Mouse (Mus musculus): ENCODE measurements around the gene Lrrfip1. TPM values are rescaled to one million over a fixed set of nuclear protein-coding genes. Genes with fewer than 3 reads are reported as not detected.

The Lrrfip1 gene
- polyA plus RNA-seq, 1 experiment from 2014 or later: 151 TPM

- Histone ChIP-seq H3K27me3 (replicated peaks) (no peaks in the 10 kb centered on the region), H3K36me3 (peaks cover 3% of the 10 kb centered on the region; the same call in 1 of the 2 replicates), H3K27ac (ENCODE audit: poor library complexity, severe bottlenecking) (peak overlapping the region; percentile 49), H3K4me2 (no peak overlapping the region), H3K9ac (0 out of 2 replicates have a peak overlapping the region, but pooled peaks have one; percentile 37), H3K9me3 (replicated peaks) (no peaks in the 10 kb centered on the region), H3K4me1 (replicated peaks) (peaks cover 92% of the 10 kb centered on the region), H3K4me3 (no peak overlapping the region)
- WGBS: 41% methylated on average over 5 of the region's 5 CpGs
- no peak for ATAC-seq (ENCODE audit: insufficient number of reproducible peaks, low FRiP score)
Measured at GRCm38 (mm10) chr1:91041605-91042004, 43.1 kb downstream of the Lrrfip1 start.

- Histone ChIP-seq H3K27me3 (replicated peaks) (no peaks in the 10 kb centered on the region), H3K4me1 (replicated peaks) (peaks cover 94% of the 10 kb centered on the region), H3K27ac (ENCODE audit: poor library complexity, severe bottlenecking) (peak overlapping the region; percentile 49), H3K9ac (no peak overlapping the region), H3K9me3 (replicated peaks) (no peaks in the 10 kb centered on the region), H3K4me2 (peak overlapping the region; percentile 0; the same call in 1 of the 2 replicates), H3K36me3 (peaks cover 3% of the 10 kb centered on the region; the same call in 1 of the 2 replicates), H3K4me3 (no peak overlapping the region)
- ATAC-seq (ENCODE audit: insufficient number of reproducible peaks, low FRiP score): no peak
- 29% methylated on average over 5 of the region's 5 CpGs for WGBS
Measured at GRCm38 (mm10) chr1:91043191-91043590, 44.7 kb downstream of the Lrrfip1 start.

- Histone ChIP-seq H3K4me2 (no peak overlapping the region), H3K36me3 (peaks cover 3% of the 10 kb centered on the region; the same call in 1 of the 2 replicates), H3K4me1 (replicated peaks) (peaks cover 95% of the 10 kb centered on the region), H3K9me3 (replicated peaks) (no peaks in the 10 kb centered on the region), H3K27me3 (replicated peaks) (no peaks in the 10 kb centered on the region), H3K9ac (no peak overlapping the region), H3K27ac (ENCODE audit: poor library complexity, severe bottlenecking) (peak overlapping the region; percentile 49; the same call in 1 of the 2 replicates), H3K4me3 (no peak overlapping the region)
- 76% methylated on average over 10 of the region's 10 CpGs for WGBS
- ATAC-seq (ENCODE audit: insufficient number of reproducible peaks, low FRiP score): no peak
Measured at GRCm38 (mm10) chr1:91044176-91044575, 45.6 kb downstream of the Lrrfip1 start.

- Histone ChIP-seq H3K4me3 (no peak overlapping the region), H3K9me3 (replicated peaks) (no peaks in the 10 kb centered on the region), H3K4me2 (no peak overlapping the region), H3K27ac (ENCODE audit: poor library complexity, severe bottlenecking) (no peak overlapping the region), H3K27me3 (replicated peaks) (no peaks in the 10 kb centered on the region), H3K9ac (no peak overlapping the region), H3K36me3 (peaks cover 3% of the 10 kb centered on the region; the same call in 1 of the 2 replicates), H3K4me1 (replicated peaks) (peaks cover 94% of the 10 kb centered on the region)
- no peak for ATAC-seq (ENCODE audit: insufficient number of reproducible peaks, low FRiP score)
- WGBS: 60% methylated on average over 3 of the region's 3 CpGs
Measured at GRCm38 (mm10) chr1:91044648-91045047, 46.1 kb downstream of the Lrrfip1 start.

GRCm38 (mm10) chr1:91046237-91046636, 47.7 kb downstream of the Lrrfip1 start:
- H3K27me3 ChIP-seq (replicated peaks): no peaks in the 10 kb centered on the region
- no peaks in the 10 kb centered on the region for H3K9me3 ChIP-seq (replicated peaks)
- 54% methylated on average over 5 of the region's 5 CpGs for WGBS
- H3K4me3 ChIP-seq: no peak overlapping the region
- H3K4me1 ChIP-seq (replicated peaks): peaks cover 87% of the 10 kb centered on the region
- H3K9ac ChIP-seq: no peak overlapping the region
- H3K4me2 ChIP-seq: no peak overlapping the region
- H3K36me3 ChIP-seq: peaks cover 3% of the 10 kb centered on the region; the same call in 1 of the 2 replicates
- ATAC-seq (ENCODE audit: insufficient number of reproducible peaks, low FRiP score): no peak
- H3K27ac ChIP-seq (ENCODE audit: poor library complexity, severe bottlenecking): no peak overlapping the region

GRCm38 (mm10) chr1:91049296-91049695, 50.8 kb downstream of the Lrrfip1 start:
- Histone ChIP-seq H3K4me1 (replicated peaks) (peaks cover 79% of the 10 kb centered on the region), H3K27ac (ENCODE audit: poor library complexity, severe bottlenecking) (no peak overlapping the region), H3K36me3 (no peaks in the 10 kb centered on the region), H3K9me3 (replicated peaks) (no peaks in the 10 kb centered on the region), H3K27me3 (replicated peaks) (no peaks in the 10 kb centered on the region), H3K4me3 (no peak overlapping the region), H3K9ac (no peak overlapping the region), H3K4me2 (no peak overlapping the region)
- WGBS: 69% methylated on average over 6 of the region's 6 CpGs
- no peak for ATAC-seq (ENCODE audit: insufficient number of reproducible peaks, low FRiP score)

GRCm38 (mm10) chr1:91051461-91052094, 53.0 kb downstream of the Lrrfip1 start:
- H3K4me1 ChIP-seq (replicated peaks): peaks cover 80% of the 10 kb centered on the region
- no peaks in the 10 kb centered on the region for H3K27me3 ChIP-seq (replicated peaks)
- WGBS: 67% methylated on average over 8 of the region's 8 CpGs
- H3K9ac ChIP-seq: no peak overlapping the region
- H3K36me3 ChIP-seq: no peaks in the 10 kb centered on the region
- ATAC-seq (ENCODE audit: insufficient number of reproducible peaks, low FRiP score): no peak
- H3K4me2 ChIP-seq: peak overlapping the region; percentile 80
- no peaks in the 10 kb centered on the region for H3K9me3 ChIP-seq (replicated peaks)
- peak overlapping the region; percentile 90; the same call in 1 of the 2 replicates for H3K27ac ChIP-seq (ENCODE audit: poor library complexity, severe bottlenecking)
- no peak overlapping the region for H3K4me3 ChIP-seq

GRCm38 (mm10) chr1:91052747-91053181, 54.2 kb downstream of the Lrrfip1 start:
- peak overlapping the region; percentile 90 for H3K27ac ChIP-seq (ENCODE audit: poor library complexity, severe bottlenecking)
- peak overlapping the region; percentile 71 for H3K9ac ChIP-seq
- peak overlapping the region; percentile 80 for H3K4me2 ChIP-seq
- peak; percentile 92 for ATAC-seq (ENCODE audit: insufficient number of reproducible peaks, low FRiP score)
- WGBS: under 1% methylated on average over 28 of the region's 28 CpGs
- peak overlapping the region; percentile 57 for H3K4me3 ChIP-seq
- H3K9me3 ChIP-seq (replicated peaks): no peaks in the 10 kb centered on the region
- peaks cover 80% of the 10 kb centered on the region for H3K4me1 ChIP-seq (replicated peaks)
- H3K36me3 ChIP-seq: no peaks in the 10 kb centered on the region
- no peaks in the 10 kb centered on the region for H3K27me3 ChIP-seq (replicated peaks)

DNA sequence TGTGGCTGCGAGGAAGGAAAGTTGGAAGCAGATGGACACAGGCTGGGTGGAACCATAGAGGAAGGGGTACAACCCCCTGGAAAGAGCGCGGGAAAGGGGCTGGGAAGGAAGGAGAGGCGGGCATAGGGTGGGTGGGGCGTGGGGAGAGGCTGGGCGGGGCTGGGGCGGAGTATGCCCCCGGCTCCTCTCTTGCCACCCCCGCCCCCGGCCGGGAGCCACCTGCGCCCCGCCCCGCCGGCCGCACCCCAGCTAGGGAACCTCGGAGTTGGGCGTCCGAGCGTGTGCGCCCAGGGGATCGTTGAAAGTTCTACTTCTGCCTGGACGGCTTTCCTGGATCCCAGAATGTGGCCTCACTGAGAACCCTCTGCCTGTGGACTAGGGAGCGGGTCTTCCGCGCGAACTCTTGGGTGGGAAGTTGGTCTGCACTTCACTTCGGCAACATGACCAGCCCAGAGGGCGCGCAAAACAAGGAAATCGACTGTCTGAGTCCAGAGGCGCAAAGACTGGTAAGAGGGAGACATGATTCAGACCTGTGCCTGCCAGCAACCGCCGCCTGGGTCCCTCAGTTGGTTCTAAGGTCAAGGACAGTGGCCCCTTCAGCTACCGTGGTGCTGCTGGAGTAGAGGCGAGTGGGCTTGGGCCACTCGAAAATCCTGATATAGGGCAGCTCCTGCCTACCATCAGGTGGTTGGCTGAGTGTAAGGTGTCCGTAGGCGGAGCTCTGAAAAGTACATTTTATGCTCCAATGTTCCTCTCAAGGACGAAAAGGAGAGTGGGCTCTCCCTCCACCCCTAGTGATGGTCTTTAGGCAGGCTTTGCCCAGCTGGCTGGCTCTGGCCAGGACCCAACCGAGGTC, 54.9 kb downstream of the Lrrfip1 start:
- H3K9ac ChIP-seq: peak overlapping the region; percentile 71
- H3K36me3 ChIP-seq: no peaks in the 10 kb centered on the region
- H3K4me2 ChIP-seq: peak overlapping the region; percentile 80
- H3K9me3 ChIP-seq (replicated peaks): no peaks in the 10 kb centered on the region
- H3K4me3 ChIP-seq: peak overlapping the region; percentile 57
- H3K4me1 ChIP-seq (replicated peaks): peaks cover 80% of the 10 kb centered on the region
- 2% methylated on average over 38 of the region's 41 CpGs for WGBS
- H3K27ac ChIP-seq (ENCODE audit: poor library complexity, severe bottlenecking): peak overlapping the region; percentile 90
- no peaks in the 10 kb centered on the region for H3K27me3 ChIP-seq (replicated peaks)
- peak; percentile 84 for ATAC-seq (ENCODE audit: insufficient number of reproducible peaks, low FRiP score)

- WGBS: 29% methylated on average over 10 of the region's 10 CpGs
- H3K9ac ChIP-seq: peak overlapping the region; percentile 71
- peaks cover 78% of the 10 kb centered on the region for H3K4me1 ChIP-seq (replicated peaks)
- peak overlapping the region; percentile 57 for H3K4me3 ChIP-seq
- H3K9me3 ChIP-seq (replicated peaks): no peaks in the 10 kb centered on the region
- H3K4me2 ChIP-seq: peak overlapping the region; percentile 80
- no peak for ATAC-seq (ENCODE audit: insufficient number of reproducible peaks, low FRiP score)
- peak overlapping the region; percentile 90 for H3K27ac ChIP-seq (ENCODE audit: poor library complexity, severe bottlenecking)
- H3K27me3 ChIP-seq (replicated peaks): no peaks in the 10 kb centered on the region
- H3K36me3 ChIP-seq: no peaks in the 10 kb centered on the region
Measured at GRCm38 (mm10) chr1:91054074-91054471, 55.5 kb downstream of the Lrrfip1 start.

DNA sequence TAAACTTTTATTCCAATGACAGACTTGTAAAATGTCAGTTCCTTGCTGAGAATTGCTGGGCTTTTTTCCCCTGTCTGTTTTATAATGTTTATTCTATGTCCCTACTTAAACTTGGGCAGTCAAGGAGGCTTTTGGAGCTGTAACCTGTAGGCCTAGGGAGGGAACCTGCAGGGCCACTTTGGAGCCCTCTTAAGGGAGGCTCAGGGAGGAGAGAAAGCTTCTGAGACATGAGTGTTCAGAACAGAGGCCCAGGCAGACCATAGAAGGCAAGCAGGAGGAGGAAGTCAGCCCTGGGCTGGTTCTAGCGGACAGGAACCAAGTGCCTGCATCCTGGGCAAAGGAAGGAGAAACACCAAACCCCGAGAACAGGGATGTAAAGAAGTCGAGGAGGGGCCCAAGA, 56.3 kb downstream of the Lrrfip1 start:
- peak overlapping the region; percentile 80 for H3K4me2 ChIP-seq
- peak overlapping the region; percentile 71 for H3K9ac ChIP-seq
- ATAC-seq (ENCODE audit: insufficient number of reproducible peaks, low FRiP score): no peak
- no peaks in the 10 kb centered on the region for H3K27me3 ChIP-seq (replicated peaks)
- no peaks in the 10 kb centered on the region for H3K36me3 ChIP-seq
- peak overlapping the region; percentile 90 for H3K27ac ChIP-seq (ENCODE audit: poor library complexity, severe bottlenecking)
- H3K4me1 ChIP-seq (replicated peaks): peaks cover 81% of the 10 kb centered on the region
- H3K9me3 ChIP-seq (replicated peaks): no peaks in the 10 kb centered on the region
- peak overlapping the region; percentile 57 for H3K4me3 ChIP-seq
- WGBS: 42% methylated on average over 3 of the region's 3 CpGs

All from heart, embryonic 12.5 days (tissue).